Comparison of ENCODE assay signal across 8 mouse cellular contexts in genomic region chr10:70598081-70598515, GRCm38 (mm10). TPM values are rescaled to one million over a fixed set of nuclear protein-coding genes. Genes with fewer than 3 reads are reported as not detected.
DNase-seq lines count a peak whose midpoint lies in the region; ATAC-seq and TF ChIP-seq lines count a peak whose summit lies in the region.

No protein-coding gene starts in this region.

- H3K4me2 ChIP-seq in forebrain, postnatal 0 days (ENCODE audit: low read depth), result peak overlapping the region; percentile 82
- H3K4me2 ChIP-seq in kidney, postnatal 0 days (ENCODE audit: low read length), result peak overlapping the region; percentile 87
- peak overlapping the region; percentile 89 for H3K4me2 ChIP-seq in midbrain, embryonic 12.5 days (replicated peaks)

- no peaks in the 10 kb centered on the region for H3K27me3 ChIP-seq in forebrain, postnatal 0 days (ENCODE audit: insufficient read depth, low read length)
- H3K27me3 ChIP-seq in kidney, postnatal 0 days (ENCODE audit: insufficient read depth, low read length), result 0 out of 2 replicates have a peak, but pooled peaks cover 12% of the 10 kb centered on the region
- H3K27me3 ChIP-seq in midbrain, embryonic 12.5 days, result peaks cover 12% of the 10 kb centered on the region

- peak; percentile 0; the same call in 1 of the 2 replicates for ATAC-seq in forebrain, postnatal 0 days
- ATAC-seq in kidney, postnatal 0 days (replicated peaks; ENCODE audit: low FRiP score, low read depth), result no peak
- peak; percentile 14; the same call in 1 of the 2 replicates for ATAC-seq in midbrain, embryonic 12.5 days (ENCODE audit: low FRiP score, low read depth)

- H3K27ac ChIP-seq in forebrain, postnatal 0 days (ENCODE audit: low read depth, low read length), result peak overlapping the region; percentile 98
- H3K27ac ChIP-seq in kidney, postnatal 0 days, result no peak overlapping the region
- H3K27ac ChIP-seq in midbrain, embryonic 12.5 days (replicated peaks), result peak overlapping the region; percentile 89; the same call in 1 of the 2 replicates

- H3K36me3 ChIP-seq in forebrain, postnatal 0 days (ENCODE audit: insufficient read depth), result no peaks in the 10 kb centered on the region
- no peaks in the 10 kb centered on the region for H3K36me3 ChIP-seq in kidney, postnatal 0 days (ENCODE audit: insufficient read depth, low read length)
- no peaks in the 10 kb centered on the region for H3K36me3 ChIP-seq in midbrain, embryonic 12.5 days

- peaks cover 17% of the 10 kb centered on the region; the same call in 1 of the 2 replicates for H3K4me1 ChIP-seq in forebrain, postnatal 0 days (ENCODE audit: insufficient read depth)
- H3K4me1 ChIP-seq in kidney, postnatal 0 days (replicated peaks; ENCODE audit: insufficient read depth, low read length), result no peaks in the 10 kb centered on the region; the same call in 1 of the 2 replicates
- peaks cover 7% of the 10 kb centered on the region; the same call in 1 of the 2 replicates for H3K4me1 ChIP-seq in midbrain, embryonic 12.5 days

- peak; percentile 36 for DNase-seq in layer of hippocampus, adult 11-12 months (ENCODE audit: low spot score)
- no peak for DNase-seq in layer of hippocampus, adult 8-10 months (ENCODE audit: low spot score in 2 of 2)
- peak; percentile 47 for DNase-seq in c-Kit-positive CD71-negative TER-119-negative erythroid progenitor cells, embryonic 14.5 days (ENCODE audit: low read depth)
- no peak for DNase-seq in forebrain, postnatal 0 days
- DNase-seq in kidney, postnatal 0 days (ENCODE audit: low spot score), result peak; percentile 76
- no peak for DNase-seq in B cell, adult 2 months
- no peak for DNase-seq in spleen, postnatal 10 days (ENCODE audit: low spot score in 2 of 2)

- H3K9ac ChIP-seq in forebrain, postnatal 0 days, result peak overlapping the region; percentile 97
- no peak overlapping the region for H3K9ac ChIP-seq in kidney, postnatal 0 days (ENCODE audit: low read depth, low read length)
- H3K9ac ChIP-seq in midbrain, embryonic 12.5 days (replicated peaks), result peak overlapping the region; percentile 75

- H3K9me3 ChIP-seq in forebrain, postnatal 0 days (ENCODE audit: low read length), result no peaks in the 10 kb centered on the region
- H3K9me3 ChIP-seq in kidney, postnatal 0 days (replicated peaks; ENCODE audit: low read length), result no peaks in the 10 kb centered on the region
- H3K9me3 ChIP-seq in midbrain, embryonic 12.5 days, result no peaks in the 10 kb centered on the region

- 6% methylated on average over 10 of the region's 10 CpGs for WGBS in forebrain, postnatal 0 days
- WGBS in kidney, postnatal 0 days, result 24% methylated on average over 10 of the region's 10 CpGs
- WGBS in midbrain, embryonic 12.5 days, result 20% methylated on average over 10 of the region's 10 CpGs

- H3K4me3 ChIP-seq in forebrain, postnatal 0 days (ENCODE audit: low read depth, low read length), result peak overlapping the region; percentile 89
- peak overlapping the region; percentile 58 for H3K4me3 ChIP-seq in kidney, postnatal 0 days (replicated peaks; ENCODE audit: low read depth, low read length)
- H3K4me3 ChIP-seq in midbrain, embryonic 12.5 days, result peak overlapping the region; percentile 73

- no peak for TF ChIP-seq CTCF in forebrain, postnatal 0 days (IDR thresholded peaks at IDR 0.05; ENCODE audit: low read depth)
- TF ChIP-seq CTCF in kidney, postnatal 0 days (IDR thresholded peaks at IDR 0.05; ENCODE audit: low read depth), result no peak

RNA-seq across cellular contexts. Expression of gene Phyhipl, which starts 57.7 kb away (rescaled TPM):
- total RNA-seq in layer of hippocampus, adult 8-10 months (2022), result 100 to 1,000 TPM; 174 to 208 (median 192) TPM
- total RNA-seq in forebrain, postnatal 0 days (2014; rRNA removed), result 23.5 and 35.4 TPM in 2 replicates
- 152 and 229 TPM in 2 replicates for polyA plus RNA-seq in forebrain, postnatal 0 days (2015; fragmentation: Nextera tagmentation; extraction: Ambion mirVana)
- polyA plus RNA-seq in kidney, postnatal 0 days (2015; fragmentation: Nextera tagmentation; extraction: Ambion mirVana), result 35.0 and 35.3 TPM in 2 replicates
- 64.7 and 68.0 TPM in 2 replicates for polyA plus RNA-seq in midbrain, embryonic 12.5 days (2016; fragmentation: Nextera tagmentation; extraction: Ambion mirVana)

Comparison
In these comparisons a context has a peak if more than half of its experiments do, and no peak if none do; other contexts are left out.
1. DNase-seq: peak in layer of hippocampus, adult 11-12 months (single experiment), c-Kit-positive CD71-negative TER-119-negative erythroid progenitor cells, embryonic 14.5 days (single experiment) and kidney, postnatal 0 days (single experiment); none in layer of hippocampus, adult 8-10 months (0 of 2), forebrain, postnatal 0 days (single experiment), B cell, adult 2 months (0 of 2) and spleen, postnatal 10 days (0 of 2).
2. Peak in every context shown above with its lines, with median percentiles within 50 percentile points of each other: H3K4me2 ChIP-seq and H3K4me3 ChIP-seq.